Mouse (Mus musculus) left cerebral cortex, postnatal 25 days (tissue): ENCODE measurements around the gene Mapkap1. TPM values are rescaled to one million over a fixed set of nuclear protein-coding genes. Genes with fewer than 3 reads are reported as not detected.

Experiments used
- DNase-seq, 2 experiments: peaks; one replicate each; pipeline ENCODE4 v3.0.0; 2022; ENCODE audit warnings: low spot score in 2 of 2, mixed read lengths in 1 of 2
- intact Hi-C: fragments of 180-260 bp; cut with DNase I; formaldehyde crosslinking; loops from one replicate; pipeline ENCODE4 v1.15.1; 2025
- total RNA-seq, 2 experiments: library from RNA; stranded (reverse); gene quantifications; 2 replicates each; pipeline ENCODE4 v1.2.3; 2021

Mapkap1 gene
- total RNA-seq, 2 experiments from 2014 or later = 73.2 to 73.7 TPM

GRCm38 (mm10) chr2:34563089-34563694 is 156.6 kb downstream of the Mapkap1 start:
- intact Hi-C loops = no loop called here
- DNase-seq = peak; percentile 26 to 42

GRCm38 (mm10) chr2:34563865-34564264 is 157.3 kb downstream of the Mapkap1 start:
- no peak for DNase-seq

GRCm38 (mm10) chr2:34566146-34566545 is 159.6 kb downstream of the Mapkap1 start:
- intact Hi-C loops = no loop called here
- DNase-seq = no peak

More at GRCm38 (mm10) chr2:34563865-34564264, 157.3 kb downstream of the Mapkap1 start:
- intact Hi-C loops = no loop called here

GRCm38 (mm10) chr2:34566601-34567000 is 160.0 kb downstream of the Mapkap1 start:
- DNase-seq = no peak
- intact Hi-C loops = no loop called here

GRCm38 (mm10) chr2:34569131-34569530 is 162.6 kb downstream of the Mapkap1 start:
- intact Hi-C loops = no loop called here
- DNase-seq = peak; percentile 31 to 86

- DNase-seq = peak in 1 of 2 experiments; percentile 9
- intact Hi-C loops = no loop called here
These were observed 163.8 kb downstream of the Mapkap1 start for GRCm38 (mm10) chr2:34570378-34570777.

GRCm38 (mm10) chr2:34571096-34571495 is 164.5 kb downstream of the Mapkap1 start:
- no peak for DNase-seq
- intact Hi-C loops = no loop called here

GRCm38 (mm10) chr2:34573073-34573472 is 166.5 kb downstream of the Mapkap1 start:
- no peak for DNase-seq
- intact Hi-C loops = no loop called here

- intact Hi-C loops = no loop called here
- peak in 1 of 2 experiments; percentile 6 for DNase-seq
These were observed 182.0 kb downstream of the Mapkap1 start for GRCm38 (mm10) chr2:34588546-34588945.

- intact Hi-C loops = no loop called here
- no peak for DNase-seq
These were observed 185.3 kb downstream of the Mapkap1 start for GRCm38 (mm10) chr2:34591721-34592360.

- DNase-seq = no peak
- intact Hi-C loops = no loop called here
These were observed 185.9 kb downstream of the Mapkap1 start for GRCm38 (mm10) chr2:34592361-34592960.

- intact Hi-C loops = no loop called here
- no peak for DNase-seq
These were observed 187.4 kb downstream of the Mapkap1 start for GRCm38 (mm10) chr2:34594001-34594400.

GRCm38 (mm10) chr2:34599606-34600255 is 193.2 kb downstream of the Mapkap1 start:
- DNase-seq = no peak
- intact Hi-C loops = no loop called here

- intact Hi-C loops = no loop called here
- DNase-seq = no peak
These were observed 194.2 kb downstream of the Mapkap1 start for GRCm38 (mm10) chr2:34600734-34601133.

- intact Hi-C loops = no loop called here
- DNase-seq = no peak
These were observed 195.6 kb downstream of the Mapkap1 start for GRCm38 (mm10) chr2:34602111-34602541.

- intact Hi-C loops = no loop called here
- DNase-seq = no peak
These were observed 196.3 kb downstream of the Mapkap1 start for GRCm38 (mm10) chr2:34602896-34603295.

GRCm38 (mm10) chr2:34603653-34604214 is 197.2 kb downstream of the Mapkap1 start:
- DNase-seq = no peak
- intact Hi-C loops = no loop called here

- intact Hi-C loops = no loop called here
- DNase-seq = no peak
These were observed 198.5 kb downstream of the Mapkap1 start for GRCm38 (mm10) chr2:34605040-34605439.

GRCm38 (mm10) chr2:34608917-34609316 is 202.3 kb downstream of the Mapkap1 start:
- intact Hi-C loops = no loop called here
- DNase-seq = no peak

- no peak for DNase-seq
- intact Hi-C loops = no loop called here
These were observed 202.9 kb downstream of the Mapkap1 start for GRCm38 (mm10) chr2:34609516-34609915.
